Mouse (Mus musculus): ENCODE measurements around the gene Pdik1l. TPM values are rescaled to one million over a fixed set of nuclear protein-coding genes. Genes with fewer than 3 reads are reported as not detected.

Gene Pdik1l
- total RNA-seq, 1 experiment = 13.2 TPM

- H3K4me3 ChIP-seq (ENCODE audit: insufficient read depth in 1 of 2, low read depth in 1 of 2, low read length in 2 of 2, poor library complexity in 1 of 2, severe bottlenecking in 1 of 2) = 0 out of 4 replicates have a peak overlapping the region, but pooled peaks of 1 of the 2 experiments have one; percentile 4
- in situ Hi-C loops (cut with MboI; ENCODE audit: low sequenced_read_pairs in 2 of 2, unreplicated experiment in 2 of 2) = no loop called here
- peak overlapping the region; percentile 5; the same call in 1 of the 2 replicates for H3K9ac ChIP-seq (ENCODE audit: insufficient read depth, low read depth, low read length, poor library complexity, severe bottlenecking)
- peak overlapping the region; percentile 51 for H3K27ac ChIP-seq (ENCODE audit: insufficient read depth, low read depth, low read length, poor library complexity, severe bottlenecking)
- no peaks in the 10 kb centered on the region for H3K9me3 ChIP-seq (ENCODE audit: control insufficient read depth, insufficient read depth, low read depth, low read length)
- no peak for DNase-seq (ENCODE audit: low read depth, low spot score)
- 0 out of 2 replicates have a peak, but pooled peaks cover 2% of the 10 kb centered on the region for H3K36me3 ChIP-seq (ENCODE audit: control insufficient read depth, insufficient read depth, low read length, poor library complexity, severe bottlenecking)
- H3K4me1 ChIP-seq (ENCODE audit: control insufficient read depth in 2 of 2, insufficient read depth in 2 of 2, low read length in 2 of 2, poor library complexity in 1 of 2) = peaks cover 7 to 24% of the 10 kb centered on the region in 2 experiments
- TF ChIP-seq CHD2 (IDR thresholded peaks at IDR 0.05; ENCODE audit: low read depth, low read length) (no peak), MAFK (IDR thresholded peaks at IDR 0.05; ENCODE audit: insufficient read depth, low read depth, low read length) (peak; percentile 99)
These were observed 39.3 kb upstream of the Pdik1l start for GRCm38 (mm10) chr4:134326859-134327530.

DNA sequence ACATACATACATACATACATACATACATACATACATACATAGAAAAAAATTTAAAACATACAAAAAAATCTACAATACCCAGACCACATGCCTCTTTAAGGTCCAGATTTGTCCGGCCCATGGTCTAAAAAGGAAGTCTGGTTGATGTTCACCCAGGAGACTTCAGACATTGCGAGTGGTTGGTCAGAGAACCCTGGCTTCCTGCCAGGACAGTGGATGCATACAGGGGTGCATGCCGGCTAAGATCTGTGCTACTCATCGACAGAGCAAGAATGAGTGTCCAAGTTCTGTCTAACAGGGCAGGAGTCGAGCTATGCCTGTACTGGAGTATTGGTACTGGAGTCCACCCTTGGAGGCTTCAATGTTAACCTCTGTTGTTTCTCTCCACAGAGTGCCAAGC lies 37.0 kb upstream of the Pdik1l start:
- Histone ChIP-seq H3K36me3 (ENCODE audit: control insufficient read depth, insufficient read depth, low read length, poor library complexity, severe bottlenecking) (0 out of 2 replicates have a peak, but pooled peaks cover 2% of the 10 kb centered on the region), H3K9ac (ENCODE audit: insufficient read depth, low read depth, low read length, poor library complexity, severe bottlenecking) (no peak overlapping the region), H3K27ac (ENCODE audit: insufficient read depth, low read depth, low read length, poor library complexity, severe bottlenecking) (no peak overlapping the region), H3K4me1 (ENCODE audit: control insufficient read depth in 2 of 2, insufficient read depth in 2 of 2, low read length in 2 of 2, poor library complexity in 1 of 2) (peaks cover 7 to 21% of the 10 kb centered on the region in 2 experiments), H3K9me3 (ENCODE audit: control insufficient read depth, insufficient read depth, low read depth, low read length) (no peaks in the 10 kb centered on the region), H3K4me3 (ENCODE audit: insufficient read depth in 1 of 2, low read depth in 1 of 2, low read length in 2 of 2, poor library complexity in 1 of 2, severe bottlenecking in 1 of 2) (no peak overlapping the region)
- in situ Hi-C loops (cut with MboI; ENCODE audit: low sequenced_read_pairs in 2 of 2, unreplicated experiment in 2 of 2) = no loop called here
- TF ChIP-seq ZNF384 (IDR thresholded peaks at IDR 0.05; ENCODE audit: low read depth, low read length) (no peak), HCFC1 (IDR thresholded peaks at IDR 0.05; ENCODE audit: borderline replicate concordance, insufficient read depth, low read length) (no peak), CHD2 (IDR thresholded peaks at IDR 0.05; ENCODE audit: low read depth, low read length) (no peak), MAFK (IDR thresholded peaks at IDR 0.05; ENCODE audit: insufficient read depth, low read depth, low read length) (no peak), ZC3H11A (IDR thresholded peaks at IDR 0.05; ENCODE audit: borderline replicate concordance, low read depth, low read length) (no peak)
- no peak for DNase-seq (ENCODE audit: low read depth, low spot score)

- TF ChIP-seq MAFK (IDR thresholded peaks at IDR 0.05; ENCODE audit: insufficient read depth, low read depth, low read length) (no peak), ZNF384 (IDR thresholded peaks at IDR 0.05; ENCODE audit: low read depth, low read length) (no peak), HCFC1 (IDR thresholded peaks at IDR 0.05; ENCODE audit: borderline replicate concordance, insufficient read depth, low read length) (no peak), ZC3H11A (IDR thresholded peaks at IDR 0.05; ENCODE audit: borderline replicate concordance, low read depth, low read length) (no peak), CHD2 (IDR thresholded peaks at IDR 0.05; ENCODE audit: low read depth, low read length) (no peak)
- peaks cover under 1 to 11% of the 10 kb centered on the region in 2 experiments; a peak in 2 of 4 replicates for H3K4me1 ChIP-seq (ENCODE audit: control insufficient read depth in 2 of 2, insufficient read depth in 2 of 2, low read length in 2 of 2, poor library complexity in 1 of 2)
- 0 out of 2 replicates have a peak, but pooled peaks cover 2% of the 10 kb centered on the region for H3K36me3 ChIP-seq (ENCODE audit: control insufficient read depth, insufficient read depth, low read length, poor library complexity, severe bottlenecking)
- no peak for DNase-seq (ENCODE audit: low read depth, low spot score)
- in situ Hi-C loops (cut with MboI; ENCODE audit: low sequenced_read_pairs in 2 of 2, unreplicated experiment in 2 of 2) = no loop called here
- no peak overlapping the region for H3K27ac ChIP-seq (ENCODE audit: insufficient read depth, low read depth, low read length, poor library complexity, severe bottlenecking)
- H3K9ac ChIP-seq (ENCODE audit: insufficient read depth, low read depth, low read length, poor library complexity, severe bottlenecking) = no peak overlapping the region
- H3K9me3 ChIP-seq (ENCODE audit: control insufficient read depth, insufficient read depth, low read depth, low read length) = no peaks in the 10 kb centered on the region
- no peak overlapping the region for H3K4me3 ChIP-seq (ENCODE audit: insufficient read depth in 1 of 2, low read depth in 1 of 2, low read length in 2 of 2, poor library complexity in 1 of 2, severe bottlenecking in 1 of 2)
These were observed 33.8 kb upstream of the Pdik1l start for GRCm38 (mm10) chr4:134321524-134321923.

DNA sequence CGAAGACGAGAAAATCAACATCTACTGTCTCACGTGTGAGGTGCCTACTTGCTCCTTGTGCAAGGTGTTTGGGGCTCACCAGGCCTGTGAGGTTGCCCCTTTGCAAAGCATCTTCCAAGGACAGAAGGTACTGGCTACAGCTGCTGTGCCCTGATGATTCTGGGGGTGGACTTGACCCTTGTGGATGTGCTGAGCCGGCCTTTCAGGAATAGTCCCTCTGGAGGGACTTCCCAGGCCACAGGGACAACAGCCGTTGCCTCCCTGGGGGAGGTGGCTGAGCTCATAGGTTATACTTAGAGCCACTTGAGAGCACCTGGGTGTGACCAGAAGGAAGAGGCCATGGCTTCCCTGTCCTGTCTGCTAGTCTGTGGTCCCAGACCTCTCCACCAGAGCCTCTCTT lies 32.0 kb upstream of the Pdik1l start:
- peaks cover 3 to 17% of the 10 kb centered on the region in 2 experiments for H3K4me1 ChIP-seq (ENCODE audit: control insufficient read depth in 2 of 2, insufficient read depth in 2 of 2, low read length in 2 of 2, poor library complexity in 1 of 2)
- TF ChIP-seq ZC3H11A (IDR thresholded peaks at IDR 0.05; ENCODE audit: borderline replicate concordance, low read depth, low read length) = no peak
- no peak for TF ChIP-seq ZNF384 (IDR thresholded peaks at IDR 0.05; ENCODE audit: low read depth, low read length)
- TF ChIP-seq CHD2 (IDR thresholded peaks at IDR 0.05; ENCODE audit: low read depth, low read length) = no peak
- TF ChIP-seq HCFC1 (IDR thresholded peaks at IDR 0.05; ENCODE audit: borderline replicate concordance, insufficient read depth, low read length) = no peak
- TF ChIP-seq MAFK (IDR thresholded peaks at IDR 0.05; ENCODE audit: insufficient read depth, low read depth, low read length) = no peak
- no peak overlapping the region for H3K4me3 ChIP-seq (ENCODE audit: insufficient read depth in 1 of 2, low read depth in 1 of 2, low read length in 2 of 2, poor library complexity in 1 of 2, severe bottlenecking in 1 of 2)
- H3K9ac ChIP-seq (ENCODE audit: insufficient read depth, low read depth, low read length, poor library complexity, severe bottlenecking) = no peak overlapping the region
- DNase-seq (ENCODE audit: low read depth, low spot score) = no peak
- H3K27ac ChIP-seq (ENCODE audit: insufficient read depth, low read depth, low read length, poor library complexity, severe bottlenecking) = no peak overlapping the region
- H3K36me3 ChIP-seq (ENCODE audit: control insufficient read depth, insufficient read depth, low read length, poor library complexity, severe bottlenecking) = 0 out of 2 replicates have a peak, but pooled peaks cover 2% of the 10 kb centered on the region
- in situ Hi-C loops (cut with MboI; ENCODE audit: low sequenced_read_pairs in 2 of 2, unreplicated experiment in 2 of 2) = no loop called here
- H3K9me3 ChIP-seq (ENCODE audit: control insufficient read depth, insufficient read depth, low read depth, low read length) = no peaks in the 10 kb centered on the region
